Mouse (Mus musculus): ENCODE results near the gene Gm10377. TPM values are rescaled to one million over a fixed set of nuclear protein-coding genes. Genes with fewer than 3 reads are reported as not detected.
"Not testable (repeated sequence)": the region's sequence is repeated elsewhere in the genome, so short reads cannot be mapped to it uniquely, and the experiment has no call there.

Gene Gm10377
- total RNA-seq (2021) (not detected), polyA plus RNA-seq (2012; rRNA removed) (not detected in 2 replicates)
- long read RNA-seq, result 0 reads

- not testable (repeated sequence) for DNase-seq
Measured at GRCm38 (mm10) chr14:42797887-42798286, at the start of gene Gm10377. Gene Gm10377 (minus strand): TSS chr14:42797987.

DNA sequence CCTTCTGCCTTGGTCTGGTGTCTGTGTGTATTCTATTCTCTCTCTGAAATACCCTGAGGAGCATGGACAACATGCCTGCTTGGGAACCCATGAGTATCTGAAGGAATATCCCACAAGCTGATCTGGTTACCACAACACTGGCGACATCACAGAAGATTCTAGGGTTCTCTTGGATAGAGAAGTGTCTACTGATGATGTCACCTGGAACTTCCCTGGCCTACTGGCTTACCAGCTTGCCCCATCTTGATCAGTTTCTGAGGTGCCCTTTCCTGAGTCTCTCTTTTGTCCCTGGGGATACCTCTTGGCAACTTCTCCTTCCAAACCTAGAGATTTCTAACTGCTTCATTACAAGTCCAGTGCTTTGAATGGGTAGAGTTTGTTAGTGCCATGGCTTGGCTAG lies 29.1 kb downstream of the Gm10377 start, which contains the start of gene Gm3015:
TSS of gene Gm3015 (minus strand) at position 101 of the 400 bp plus-strand sequence.
- not testable (repeated sequence) for DNase-seq

Other genes with a start within 250 kb of the Gm10377 start
- not detected for gene Gm17124, start 198.1 kb downstream of the Gm10377 start, total RNA-seq (2021)
- not detected in 2 replicates for gene Gm17124, start 198.1 kb downstream of the Gm10377 start, polyA plus RNA-seq (2012; rRNA removed)
- gene Gm3633, start 156.1 kb downstream of the Gm10377 start, total RNA-seq (2021), result not detected
- gene Gm3633, start 156.1 kb downstream of the Gm10377 start, polyA plus RNA-seq (2012; rRNA removed), result not detected in 2 replicates
- gene Gm10378, start 142.0 kb downstream of the Gm10377 start, total RNA-seq (2021), result not detected
- gene Gm10378, start 142.0 kb downstream of the Gm10377 start, polyA plus RNA-seq (2012; rRNA removed), result not detected in 2 replicates
- gene Gm3015, start 29.2 kb downstream of the Gm10377 start, total RNA-seq (2021), result not detected
- gene Gm3015, start 29.2 kb downstream of the Gm10377 start, polyA plus RNA-seq (2012; rRNA removed), result not detected in 2 replicates
- not detected for gene Gm21977, start 55.5 kb upstream of the Gm10377 start, total RNA-seq (2021)
- gene Gm21977, start 55.5 kb upstream of the Gm10377 start, polyA plus RNA-seq (2012; rRNA removed), result not detected in 2 replicates
- gene Gm8082, start 195.6 kb upstream of the Gm10377 start, total RNA-seq (2021), result not detected
- gene Gm8082, start 195.6 kb upstream of the Gm10377 start, polyA plus RNA-seq (2012; rRNA removed), result not detected in 2 replicates
- not detected for gene Gm10376, start 217.6 kb upstream of the Gm10377 start, total RNA-seq (2021)
- gene Gm10376, start 217.6 kb upstream of the Gm10377 start, polyA plus RNA-seq (2012; rRNA removed), result not detected in 2 replicates

Measured in adrenal gland, adult 2 months (tissue).